Mouse (Mus musculus) lung, postnatal 10 days (tissue): Measurements from ENCODE around the gene Arnt2.

Experiments used
- DNase-seq: peaks from one replicate; pipeline ENCODE4 v3.0.0; 2021

Arnt2 gene

GRCm38 (mm10) chr7:84339186-84339585 lies 70.8 kb downstream of the Arnt2 start:
- DNase-seq, result peak; percentile 49

- peak; percentile 40 for DNase-seq
These were observed 72.2 kb downstream of the Arnt2 start for GRCm38 (mm10) chr7:84337768-84338167.

- no peak for DNase-seq
These were observed 73.1 kb downstream of the Arnt2 start for GRCm38 (mm10) chr7:84336907-84337306.

GRCm38 (mm10) chr7:84336580-84336886 lies 73.4 kb downstream of the Arnt2 start:
- peak; percentile 43 for DNase-seq

- DNase-seq, result peak; percentile 47
These were observed 74.0 kb downstream of the Arnt2 start for GRCm38 (mm10) chr7:84335766-84336579.

- DNase-seq, result no peak
These were observed 76.0 kb downstream of the Arnt2 start for GRCm38 (mm10) chr7:84333996-84334395.

- DNase-seq, result no peak
These were observed 77.4 kb downstream of the Arnt2 start for GRCm38 (mm10) chr7:84332295-84333168.

- DNase-seq, result peak; percentile 50
These were observed 80.8 kb downstream of the Arnt2 start for GRCm38 (mm10) chr7:84329174-84329583.

- peak; percentile 78 for DNase-seq
These were observed 81.2 kb downstream of the Arnt2 start for GRCm38 (mm10) chr7:84328770-84329169.

- DNase-seq, result no peak
These were observed 84.2 kb downstream of the Arnt2 start for GRCm38 (mm10) chr7:84325570-84326328.

GRCm38 (mm10) chr7:84321542-84321941 lies 88.4 kb downstream of the Arnt2 start:
- no peak for DNase-seq

- DNase-seq, result peak; percentile 62
These were observed 94.5 kb downstream of the Arnt2 start for GRCm38 (mm10) chr7:84315353-84316003.

- no peak for DNase-seq
These were observed 95.2 kb downstream of the Arnt2 start for GRCm38 (mm10) chr7:84314742-84315141.

- peak; percentile 42 for DNase-seq
These were observed 98.4 kb downstream of the Arnt2 start for GRCm38 (mm10) chr7:84311624-84312023.

GRCm38 (mm10) chr7:84310909-84311311 lies 99.1 kb downstream of the Arnt2 start:
- DNase-seq, result peak; percentile 51

- no peak for DNase-seq
These were observed 102.5 kb downstream of the Arnt2 start for GRCm38 (mm10) chr7:84307329-84307925.

- DNase-seq, result no peak
These were observed 109.7 kb downstream of the Arnt2 start for GRCm38 (mm10) chr7:84300261-84300660.

GRCm38 (mm10) chr7:84299601-84300000 lies 110.4 kb downstream of the Arnt2 start:
- DNase-seq, result peak; percentile 61

- peak; percentile 51 for DNase-seq
These were observed 116.9 kb downstream of the Arnt2 start for GRCm38 (mm10) chr7:84293054-84293453.

GRCm38 (mm10) chr7:84287226-84287587 lies 122.8 kb downstream of the Arnt2 start:
- DNase-seq, result no peak

GRCm38 (mm10) chr7:84286526-84287225 lies 123.3 kb downstream of the Arnt2 start:
- no peak for DNase-seq

- no peak for DNase-seq
These were observed 124.2 kb downstream of the Arnt2 start for GRCm38 (mm10) chr7:84285790-84286189.
